Mouse (Mus musculus) limb, embryonic 14.5 days (tissue): ENCODE data around the gene Prpf8. TPM values are rescaled to one million over a fixed set of nuclear protein-coding genes. Genes with fewer than 3 reads are reported as not detected.

Source experiments
- ATAC-seq: fragments of 200-750 bp; cut with Nextera tagmentation; 2 replicates; pipeline ENCODE4 v1.8.0; 2017; ENCODE audit warnings: low read depth, moderate number of reproducible peaks, moderate TSS enrichment; ENCODE audit not compliant: low FRiP score
- DNase-seq: peaks from one replicate; pipeline ENCODE4 v3.0.0-alpha.2; 2015; ENCODE audit warnings: low spot score
- H3K27ac ChIP-seq: fragments of 300-500 bp; sonication (generic); replicated peaks from 2 replicates; pipeline ENCODE4 v1.5.1; 2014; ENCODE audit warnings: low read depth, mild to moderate bottlenecking, low read length, moderate library complexity, mixed read lengths
- H3K27me3 ChIP-seq: fragments of 300-500 bp; sonication (generic); 2 replicates; pipeline ENCODE4 v1.6.1; 2014; ENCODE audit warnings: low read length, mixed read lengths; ENCODE audit not compliant: control insufficient read depth, insufficient read depth
- H3K36me3 ChIP-seq: fragments of 300-500 bp; sonication (generic); 2 replicates; pipeline ENCODE4 v1.6.1; 2014; ENCODE audit warnings: mild to moderate bottlenecking, low read length, moderate library complexity, mixed read lengths; ENCODE audit not compliant: control insufficient read depth, insufficient read depth
- H3K4me1 ChIP-seq: fragments of 300-500 bp; sonication (generic); 2 replicates; pipeline ENCODE4 v1.6.1; 2014; ENCODE audit warnings: antibody characterized with exemption, low read length, mixed read lengths; ENCODE audit not compliant: control insufficient read depth, insufficient read depth
- H3K4me2 ChIP-seq: fragments of 300-500 bp; sonication (generic); replicated peaks from 2 replicates; pipeline ENCODE4 v1.6.1; 2014; ENCODE audit warnings: low read depth, mild to moderate bottlenecking, low read length, moderate library complexity; ENCODE audit not compliant: severe bottlenecking
- H3K4me3 ChIP-seq: fragments of 300-500 bp; sonication (generic); replicated peaks from 2 replicates; pipeline ENCODE4 v1.5.1; 2014; ENCODE audit warnings: low read length
- H3K9ac ChIP-seq: fragments of 300-500 bp; sonication (generic); 2 replicates; pipeline ENCODE4 v1.6.1; 2014; ENCODE audit warnings: mild to moderate bottlenecking, low read depth, low read length, moderate library complexity; ENCODE audit not compliant: severe bottlenecking
- H3K9me3 ChIP-seq: fragments of 300-500 bp; sonication (generic); 2 replicates; pipeline ENCODE4 v1.6.1; 2016; ENCODE audit warnings: low read length; ENCODE audit not compliant: control insufficient read depth
- POLR2A ChIP-seq: fragments of 200-500 bp; IDR thresholded peaks from 2 replicates; pipeline ENCODE4 v1.8.0; 2012; ENCODE audit warnings: inconsistent platforms, mild to moderate bottlenecking, moderate library complexity, borderline replicate concordance; ENCODE audit not compliant: insufficient read depth, insufficient read length; ENCODE audit errors: extremely low read depth
- WGBS: fragments of 180-500 bp; shearing (Covaris S2); extraction: QIAGEN DNeasy Blood & Tissue Kit; methylation state at CpG from one replicate; pipeline ENCODE4 v1.1.7; 2014; 5-methylcytosine and 5-hydroxymethylcytosine counted together
- polyA plus RNA-seq, 2 experiments: library from polyadenylated mRNA; depleted of rRNA in 1 of 2; stranded (reverse) in 1 of 2; unstranded in 1 of 2; fragments of >200 nt; fragmentation: Nextera tagmentation in 1 of 2; extraction: Ambion mirVana in 1 of 2; gene quantifications; 2 replicates each; pipeline versions ENCODE4 v1.2.1 to v1.2.3; 2012 to 2014

Prpf8 gene
- polyA plus RNA-seq, 2 experiments = 85.9 to 123 TPM

DNA sequence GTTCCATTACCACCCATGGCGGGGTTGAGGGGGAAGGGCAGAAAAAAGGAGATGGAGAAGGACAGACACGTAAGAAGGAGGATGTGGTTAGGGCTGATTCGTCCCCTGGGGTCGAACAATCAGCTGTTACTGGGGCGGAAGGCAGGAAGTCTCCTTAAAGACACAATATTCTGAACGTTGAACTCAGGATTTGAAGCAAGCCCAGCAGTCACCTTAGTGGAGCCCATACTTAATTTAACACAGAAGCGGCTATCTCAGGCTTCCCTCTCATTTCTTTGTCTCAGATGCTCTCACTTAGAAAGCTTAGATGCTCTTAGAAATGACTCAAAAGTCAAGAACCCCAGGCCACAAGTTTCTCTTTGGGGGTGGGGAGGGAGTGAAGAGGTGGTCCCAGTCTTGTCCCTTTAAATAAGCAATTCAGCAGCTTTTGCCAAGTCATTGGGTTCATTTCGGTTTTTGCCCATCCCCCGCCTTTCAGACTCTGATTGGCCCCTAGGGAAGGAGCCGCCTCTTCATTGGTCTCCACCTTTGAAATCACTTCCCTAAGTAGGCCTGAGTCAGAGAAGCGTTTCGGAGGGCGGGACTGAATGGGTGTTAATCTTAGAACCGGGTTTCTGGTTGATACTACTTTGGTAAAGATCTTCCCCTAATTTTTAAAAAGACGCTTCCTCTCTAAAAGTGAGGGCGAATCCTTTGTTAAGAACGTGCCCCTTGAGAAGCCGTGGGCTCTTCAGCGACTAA is 26.3 kb upstream of the Prpf8 start:
- peaks cover 29% of the 10 kb centered on the region for H3K4me1 ChIP-seq
- 2% methylated on average over 19 of the region's 19 CpGs for WGBS
- TF ChIP-seq POLR2A = no peak

DNA sequence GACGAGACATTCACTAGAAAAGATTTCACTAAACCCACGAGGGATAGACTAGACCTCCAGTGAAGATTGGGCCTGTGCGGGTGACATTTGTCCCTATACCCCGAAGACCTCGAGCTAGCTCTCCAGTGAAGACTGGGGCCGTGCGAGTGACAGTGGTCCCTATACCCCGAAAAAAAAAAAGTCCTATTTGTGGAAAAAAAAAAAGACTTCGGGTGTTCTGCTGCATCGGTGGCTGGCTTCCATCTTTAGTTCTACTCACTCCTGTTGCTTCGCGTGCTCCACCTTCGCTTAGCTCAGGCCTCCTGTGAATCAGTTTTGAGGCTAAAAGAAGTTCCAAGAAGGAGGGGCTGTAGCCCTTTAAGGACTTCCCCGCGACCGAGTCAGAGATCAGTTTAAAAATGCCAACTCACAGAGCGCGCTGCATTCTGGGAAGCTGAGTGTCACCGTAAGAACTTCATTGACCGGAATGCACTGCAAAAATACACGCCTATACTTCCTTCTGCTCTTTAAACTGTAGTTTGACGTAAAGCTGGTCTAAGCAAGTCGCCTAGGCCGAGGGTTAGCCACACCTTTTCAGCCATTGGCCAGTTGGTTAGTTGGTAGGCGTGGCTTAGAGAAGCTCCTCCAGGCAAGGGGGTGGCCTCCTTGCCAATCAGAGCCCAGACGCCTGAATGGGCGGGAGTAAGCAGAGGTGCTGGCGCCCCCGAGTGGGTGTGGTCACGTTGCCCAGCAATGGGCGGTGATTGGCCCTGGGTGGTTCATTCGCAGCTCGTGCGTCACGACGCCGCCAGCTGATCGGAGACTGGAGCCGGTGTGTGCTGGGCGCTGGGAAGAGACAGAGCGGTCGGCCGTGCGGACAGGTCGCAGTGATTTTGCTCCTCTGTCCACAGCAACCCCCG is 25.5 kb upstream of the Prpf8 start, which contains the start of gene Tlcd2:
Gene Tlcd2, plus strand, starts transcription at position 872 of the 899 bp plus-strand sequence.
- under 1% methylated on average over 45 of the region's 46 CpGs for WGBS
- peak within 1 kb of the TSS; percentile 94 for H3K4me2 ChIP-seq
- H3K36me3 ChIP-seq = peaks cover 13% of the 10 kb centered on the region
- DNase-seq (peak; percentile 100), ATAC-seq (peak; percentile 94)
- no peaks in the 10 kb centered on the region for H3K27me3 ChIP-seq
- peak within 1 kb of the TSS; percentile 93 for H3K27ac ChIP-seq
- peak within 1 kb of the TSS; percentile 75 for H3K4me3 ChIP-seq
- no peaks in the 10 kb centered on the region for H3K9me3 ChIP-seq
- H3K4me1 ChIP-seq = peaks cover 29% of the 10 kb centered on the region
- 0 out of 2 replicates have a peak, but pooled peaks have one; percentile 61 for TF ChIP-seq POLR2A
- H3K9ac ChIP-seq = peak within 1 kb of the TSS; percentile 57

More for the DNA sequence above, 26.3 kb upstream of the Prpf8 start:
- Histone ChIP-seq H3K4me2 (peak overlapping the region; percentile 74), H3K27ac (peak overlapping the region; percentile 93), H3K36me3 (peaks cover 6% of the 10 kb centered on the region), H3K27me3 (no peaks in the 10 kb centered on the region), H3K9ac (peak overlapping the region; percentile 44), H3K9me3 (no peaks in the 10 kb centered on the region), H3K4me3 (peak overlapping the region; percentile 75)
- DNase-seq = peak; percentile 92
- ATAC-seq = no peak

DNA sequence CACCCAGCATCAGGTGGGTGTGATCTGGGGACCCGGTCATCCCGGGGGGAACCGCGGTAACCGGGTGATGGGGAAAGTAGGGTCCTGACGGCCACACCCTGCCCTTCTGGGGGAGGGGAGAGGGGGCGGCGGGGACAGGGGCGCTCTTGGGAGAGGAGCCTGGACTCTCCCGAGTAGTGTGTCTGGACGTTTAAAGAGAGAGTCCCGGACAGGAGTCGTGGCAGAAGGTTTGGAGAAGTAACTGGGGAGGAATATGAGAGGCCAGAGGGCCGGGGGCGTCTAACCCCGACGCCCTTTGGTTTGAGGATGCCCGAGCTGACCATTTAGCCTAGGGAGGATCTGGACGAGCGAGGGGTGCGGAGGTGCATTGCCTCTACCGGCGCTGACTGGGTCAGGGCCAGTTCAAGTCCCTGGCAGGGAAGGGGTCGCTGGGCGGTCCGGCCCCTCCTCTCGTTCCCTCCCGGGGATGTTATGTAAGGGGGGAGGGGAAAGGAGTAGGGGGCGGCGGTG is 24.8 kb upstream of the Prpf8 start:
- H3K36me3 ChIP-seq = peaks cover 13% of the 10 kb centered on the region
- H3K4me3 ChIP-seq = peak overlapping the region; percentile 75
- peak overlapping the region; percentile 58 for H3K27ac ChIP-seq
- no peak for DNase-seq
- no peak for TF ChIP-seq POLR2A
- no peak for ATAC-seq
- peak overlapping the region; percentile 94 for H3K4me2 ChIP-seq
- no peaks in the 10 kb centered on the region for H3K9me3 ChIP-seq
- peaks cover 29% of the 10 kb centered on the region for H3K4me1 ChIP-seq
- H3K27me3 ChIP-seq = no peaks in the 10 kb centered on the region
- 0% methylated on average over 27 of the region's 30 CpGs for WGBS
- H3K9ac ChIP-seq = peak overlapping the region; percentile 57

DNA sequence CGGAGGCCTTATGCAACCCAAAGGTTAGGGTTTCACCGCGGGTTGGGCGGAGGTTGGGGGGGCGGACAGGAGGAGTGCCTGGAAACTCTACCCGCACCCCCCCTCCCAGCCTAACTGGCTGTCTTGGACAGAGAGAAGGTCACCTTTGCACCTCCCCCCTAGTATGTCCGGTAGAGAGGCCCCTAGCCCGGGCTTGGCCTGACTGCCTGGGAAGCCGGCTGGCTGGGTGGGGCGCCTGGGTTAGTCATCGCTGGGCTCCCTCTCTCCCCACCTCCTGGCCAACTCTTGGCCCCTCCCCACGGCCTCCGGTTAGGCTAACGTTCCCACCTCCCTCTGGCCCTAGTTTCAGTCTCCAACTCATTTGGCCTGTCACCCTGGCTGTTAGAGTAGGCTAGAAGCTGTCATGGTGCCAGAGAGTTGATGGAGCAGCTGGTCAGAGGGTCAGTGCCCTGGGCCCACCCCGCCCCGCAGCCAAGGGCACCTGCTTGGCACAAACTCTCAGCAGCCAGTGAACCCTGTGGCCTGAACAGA is 24.3 kb upstream of the Prpf8 start:
- no peaks in the 10 kb centered on the region for H3K9me3 ChIP-seq
- ATAC-seq (no peak), DNase-seq (peak; percentile 65)
- H3K4me3 ChIP-seq = peak overlapping the region; percentile 75
- H3K4me2 ChIP-seq = peak overlapping the region; percentile 94
- peak overlapping the region; percentile 57 for H3K9ac ChIP-seq
- no peaks in the 10 kb centered on the region for H3K27me3 ChIP-seq
- no peak for TF ChIP-seq POLR2A
- H3K36me3 ChIP-seq = peaks cover 13% of the 10 kb centered on the region
- WGBS = 4% methylated on average over 13 of the region's 16 CpGs
- peaks cover 29% of the 10 kb centered on the region for H3K4me1 ChIP-seq
- H3K27ac ChIP-seq = peak overlapping the region; percentile 58; the same call in 1 of the 2 replicates
